Comparison of ENCODE assay signal across 9 mouse cellular contexts in genomic region chr4:151073108-151073744, GRCm38 (mm10). TPM values are rescaled to one million over a fixed set of nuclear protein-coding genes. Genes with fewer than 3 reads are reported as not detected.
DNase-seq lines count a peak whose midpoint lies in the region; ATAC-seq lines count a peak whose summit lies in the region.
"Had no signal": no experiment of that assay in that cellular context is flagged by ENCODE, and none has a peak within 500 bp of the region (broad histone marks: within the 10 kb centered on the region; RNA-seq: fewer than 3 reads in every experiment).

No protein-coding gene starts in this region.

- H3K36me3 ChIP-seq in forebrain, embryonic 15.5 days: peaks cover 98% of the 10 kb centered on the region
- peaks cover 94% of the 10 kb centered on the region for H3K36me3 ChIP-seq in hindbrain, embryonic 12.5 days

- 55% methylated on average over 13 of the region's 13 CpGs for WGBS in forebrain, embryonic 15.5 days
- WGBS in hindbrain, embryonic 12.5 days: 64% methylated on average over 13 of the region's 13 CpGs

- ATAC-seq in forebrain, embryonic 15.5 days (replicated peaks): peak; percentile 75
- ATAC-seq in hindbrain, embryonic 12.5 days (ENCODE audit: low FRiP score): peak; percentile 54

- H3K9me3 ChIP-seq in forebrain, embryonic 15.5 days: no peaks in the 10 kb centered on the region
- H3K9me3 ChIP-seq in hindbrain, embryonic 12.5 days (replicated peaks): no peaks in the 10 kb centered on the region

- no peak overlapping the region for H3K9ac ChIP-seq in forebrain, embryonic 15.5 days (replicated peaks)
- no peak overlapping the region for H3K9ac ChIP-seq in hindbrain, embryonic 12.5 days

- peak; percentile 83 for DNase-seq in NIH3T3 (ENCODE audit: low read depth)
- peak; percentile 78 for DNase-seq in cerebellum, adult 11 months
- DNase-seq in layer of hippocampus, adult 9-10 months (ENCODE audit: low spot score): peak; percentile 79
- DNase-seq in lung, postnatal 14 days: peak; percentile 83
- peak; percentile 60 for DNase-seq in retina, adult 2 months (ENCODE audit: low read depth, low spot score)
- peak; percentile 68 for DNase-seq in thymus, postnatal 4 days

- no peak overlapping the region for H3K27ac ChIP-seq in forebrain, embryonic 15.5 days (replicated peaks)
- no peak overlapping the region for H3K27ac ChIP-seq in hindbrain, embryonic 12.5 days

- no peaks in the 10 kb centered on the region for H3K27me3 ChIP-seq in forebrain, embryonic 15.5 days
- no peaks in the 10 kb centered on the region for H3K27me3 ChIP-seq in hindbrain, embryonic 12.5 days

- no peaks in the 10 kb centered on the region for H3K4me1 ChIP-seq in forebrain, embryonic 15.5 days
- H3K4me1 ChIP-seq in hindbrain, embryonic 12.5 days: no peaks in the 10 kb centered on the region

- no peak overlapping the region for H3K4me2 ChIP-seq in forebrain, embryonic 15.5 days (replicated peaks)
- no peak overlapping the region for H3K4me2 ChIP-seq in hindbrain, embryonic 12.5 days (replicated peaks)

- H3K4me3 ChIP-seq in forebrain, embryonic 15.5 days: no peak overlapping the region
- no peak overlapping the region for H3K4me3 ChIP-seq in hindbrain, embryonic 12.5 days

RNA-seq across cellular contexts. Expression of gene Vamp3, which starts 15.5 kb away (rescaled TPM):
- polyA plus RNA-seq in forebrain, embryonic 15.5 days (2015; fragmentation: Nextera tagmentation; extraction: Ambion mirVana): 69.3 and 69.4 TPM in 2 replicates
- 85.7 and 86.3 TPM in 2 replicates for polyA plus RNA-seq in hindbrain, embryonic 12.5 days (2016; fragmentation: Nextera tagmentation; extraction: Ambion mirVana)

RNA-seq across cellular contexts. Expression of gene Gm13090, which starts 16.1 kb away (rescaled TPM):
- 0.24 TPM in 1 of 2 replicates, not detected in the other for polyA plus RNA-seq in forebrain, embryonic 15.5 days (2015; fragmentation: Nextera tagmentation; extraction: Ambion mirVana)
- polyA plus RNA-seq in hindbrain, embryonic 12.5 days (2016; fragmentation: Nextera tagmentation; extraction: Ambion mirVana): not detected in 2 replicates
- polyA plus RNA-seq: gonadal fat pad, adult 2 months had no signal

RNA-seq across cellular contexts. Expression of gene Per3, which starts 28.8 kb away (rescaled TPM):
- 3.0 and 3.3 TPM in 2 replicates for polyA plus RNA-seq in forebrain, embryonic 15.5 days (2015; fragmentation: Nextera tagmentation; extraction: Ambion mirVana)
- 5.6 and 6.0 TPM in 2 replicates for polyA plus RNA-seq in hindbrain, embryonic 12.5 days (2016; fragmentation: Nextera tagmentation; extraction: Ambion mirVana)
